Mouse (Mus musculus) lung, postnatal 0 days (tissue): ENCODE measurements around the gene Strn4.

Experiments used
- CTCF ChIP-seq: IDR thresholded peaks from 2 replicates; pipeline ENCODE4 v1.5.1; 2016; ENCODE audit warnings: antibody characterized with exemption, mild to moderate bottlenecking
- EP300 ChIP-seq: IDR thresholded peaks from 2 replicates; pipeline ENCODE4 v1.6.1; 2016; ENCODE audit warnings: antibody characterized with exemption, mild to moderate bottlenecking, control low read depth

DNA sequence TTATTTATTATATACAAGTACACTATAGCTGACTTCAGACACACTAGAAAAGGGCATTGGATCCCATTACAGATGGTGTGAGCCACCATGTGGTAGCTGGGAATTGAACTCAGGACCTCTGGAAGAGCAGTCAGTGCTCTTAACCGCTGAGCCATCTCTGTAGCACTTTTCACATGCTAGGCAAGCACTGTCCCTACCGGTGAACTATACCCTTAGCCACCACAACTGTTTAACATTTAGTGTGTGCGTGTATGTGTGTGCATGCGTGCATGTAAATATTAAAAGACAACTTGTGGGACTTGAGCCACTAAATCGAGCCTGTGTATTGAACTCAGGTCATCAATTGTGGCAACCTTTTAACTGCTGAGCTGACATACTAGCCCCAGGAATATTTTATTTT, 31.1 kb downstream of the Strn4 start:
- TF ChIP-seq CTCF = no peak
- TF ChIP-seq EP300 = no peak
